Mouse (Mus musculus) cerebellum, adult 9-10 months (tissue): ENCODE measurements around the gene Rnf166.

ENCODE experiments used
- DNase-seq: peaks from one replicate; pipeline ENCODE4 v3.0.0; 2022

Rnf166 gene

GRCm38 (mm10) chr8:122437708-122438331, 38.0 kb downstream of the Rnf166 start:
- no peak for DNase-seq

- DNase-seq, result no peak
Measured at GRCm38 (mm10) chr8:122436586-122437125, 39.2 kb downstream of the Rnf166 start.

GRCm38 (mm10) chr8:122436146-122436545, 39.7 kb downstream of the Rnf166 start:
- no peak for DNase-seq

- DNase-seq, result no peak
Measured at GRCm38 (mm10) chr8:122435375-122435774, 40.5 kb downstream of the Rnf166 start.

- no peak for DNase-seq
Measured at GRCm38 (mm10) chr8:122433269-122433905, 42.5 kb downstream of the Rnf166 start.

- DNase-seq, result no peak
Measured at GRCm38 (mm10) chr8:122432443-122433268, 43.2 kb downstream of the Rnf166 start, which contains the start of gene Cyba. Gene Cyba, minus strand, starts transcription at chr8:122432930.

GRCm38 (mm10) chr8:122431694-122432442, 44.0 kb downstream of the Rnf166 start:
- no peak for DNase-seq

- DNase-seq, result no peak
Measured at GRCm38 (mm10) chr8:122430646-122431045, 45.2 kb downstream of the Rnf166 start.

- no peak for DNase-seq
Measured at GRCm38 (mm10) chr8:122430058-122430636, 45.7 kb downstream of the Rnf166 start.

- DNase-seq, result no peak
Measured at GRCm38 (mm10) chr8:122428163-122428562, 47.7 kb downstream of the Rnf166 start.

- no peak for DNase-seq
Measured at GRCm38 (mm10) chr8:122427607-122428006, 48.3 kb downstream of the Rnf166 start.

- DNase-seq, result no peak
Measured at GRCm38 (mm10) chr8:122426145-122426544, 49.7 kb downstream of the Rnf166 start.

- no peak for DNase-seq
Measured at GRCm38 (mm10) chr8:122423659-122424058, 52.2 kb downstream of the Rnf166 start.

GRCm38 (mm10) chr8:122423217-122423616, 52.6 kb downstream of the Rnf166 start:
- no peak for DNase-seq

- DNase-seq, result no peak
Measured at GRCm38 (mm10) chr8:122421376-122422070, 54.3 kb downstream of the Rnf166 start, which contains the start of gene Il17c. Gene Il17c, plus strand, starts transcription at chr8:122422020.

GRCm38 (mm10) chr8:122419881-122420555, 55.8 kb downstream of the Rnf166 start:
- DNase-seq, result no peak
